Comparison of ENCODE assay signal across 8 mouse cellular contexts in the genomic region with DNA sequence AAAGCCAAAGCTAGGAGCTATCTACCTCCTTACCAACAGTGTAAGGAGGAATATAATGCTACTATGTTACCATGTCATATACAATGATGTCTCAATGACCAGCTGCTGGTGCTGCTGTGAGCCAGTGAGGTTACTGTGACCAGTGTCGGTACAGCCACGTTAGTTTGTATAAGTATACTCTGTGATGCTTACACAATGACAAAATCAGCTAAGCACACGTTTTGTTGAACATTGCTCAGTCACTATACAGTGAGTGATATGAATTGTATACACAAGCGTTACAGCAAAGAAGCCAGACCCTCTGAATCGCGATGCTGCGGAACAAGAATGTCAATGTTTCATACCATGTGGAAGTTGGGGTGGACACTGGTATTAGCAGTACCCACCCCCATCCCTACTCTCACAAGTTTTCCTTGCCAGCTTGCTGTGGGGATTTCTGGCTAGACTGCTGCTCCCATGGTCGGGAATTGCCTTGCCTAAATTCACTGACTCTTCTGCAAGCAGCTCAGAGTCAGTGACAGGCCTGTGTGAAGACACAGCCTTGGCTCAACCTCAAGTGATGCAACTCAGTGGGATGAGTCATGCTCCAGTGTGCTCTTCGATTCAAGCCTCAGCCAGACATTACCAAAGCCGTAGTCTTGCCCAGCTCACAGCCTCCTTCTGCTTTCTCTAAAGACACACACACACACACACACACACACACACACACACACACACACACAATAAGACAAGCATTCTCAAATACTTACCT.
DNase-seq lines count a peak whose midpoint lies in the region; ATAC-seq and TF ChIP-seq lines count a peak whose summit lies in the region.

No protein-coding gene starts in this region.

- H3K9ac ChIP-seq in heart, postnatal 0 days (replicated peaks; ENCODE audit: low read depth, low read length) = no peak overlapping the region
- H3K9ac ChIP-seq in forebrain, embryonic 12.5 days = no peak overlapping the region

- peak; percentile 55; the same call in 1 of the 2 replicates for ATAC-seq in heart, postnatal 0 days (ENCODE audit: insufficient read depth, low read depth)
- ATAC-seq in forebrain, embryonic 12.5 days (ENCODE audit: low FRiP score) = no peak

- H3K4me2 ChIP-seq in heart, postnatal 0 days (ENCODE audit: low read depth, low read length) = no peak overlapping the region
- H3K4me2 ChIP-seq in forebrain, embryonic 12.5 days = no peak overlapping the region

- DNase-seq in right cerebral cortex, adult 18-20 months = peak; percentile 68
- no peak for DNase-seq in right cerebral cortex, postnatal 4 days
- peak; percentile 66 for DNase-seq in cerebellum, adult 9-10 months
- no peak for DNase-seq in heart, postnatal 0 days (ENCODE audit: low spot score)
- peak; percentile 9 for DNase-seq in left cerebral cortex, postnatal 4 days
- peak; percentile 15 for DNase-seq in right cerebral cortex, postnatal 14 days
- DNase-seq in retina, postnatal 1 day = no peak

- H3K9me3 ChIP-seq in heart, postnatal 0 days (replicated peaks; ENCODE audit: control insufficient read depth, low read length) = no peaks in the 10 kb centered on the region
- H3K9me3 ChIP-seq in forebrain, embryonic 12.5 days = no peaks in the 10 kb centered on the region

- no peaks in the 10 kb centered on the region; the same call in 1 of the 2 replicates for H3K4me1 ChIP-seq in heart, postnatal 0 days (ENCODE audit: control insufficient read depth, insufficient read depth)
- H3K4me1 ChIP-seq in forebrain, embryonic 12.5 days = no peaks in the 10 kb centered on the region

- no peak for TF ChIP-seq EP300 in heart, postnatal 0 days (IDR thresholded peaks at IDR 0.05; ENCODE audit: low read depth)

- WGBS in heart, postnatal 0 days = 72% methylated on average over 10 of the region's 10 CpGs
- 85% methylated on average over 10 of the region's 10 CpGs for WGBS in forebrain, embryonic 12.5 days

- no peaks in the 10 kb centered on the region for H3K36me3 ChIP-seq in heart, postnatal 0 days (replicated peaks; ENCODE audit: control insufficient read depth, insufficient read depth, low read length)
- no peaks in the 10 kb centered on the region for H3K36me3 ChIP-seq in forebrain, embryonic 12.5 days (replicated peaks)

- no peak for TF ChIP-seq CTCF in heart, postnatal 0 days (IDR thresholded peaks at IDR 0.05; ENCODE audit: low read depth)

- H3K27ac ChIP-seq in heart, postnatal 0 days (ENCODE audit: low read depth) = peak overlapping the region; percentile 85
- no peak overlapping the region for H3K27ac ChIP-seq in forebrain, embryonic 12.5 days

- intact Hi-C loops in left cerebral cortex, postnatal 4 days (cut with DNase I) = no loop called here

- H3K4me3 ChIP-seq in heart, postnatal 0 days (ENCODE audit: low read depth, low read length) = no peak overlapping the region
- H3K4me3 ChIP-seq in forebrain, embryonic 12.5 days (replicated peaks) = no peak overlapping the region

- H3K27me3 ChIP-seq in heart, postnatal 0 days (ENCODE audit: control insufficient read depth, insufficient read depth, low read length) = no peaks in the 10 kb centered on the region
- no peaks in the 10 kb centered on the region for H3K27me3 ChIP-seq in forebrain, embryonic 12.5 days

Comparison
In these comparisons a context has a peak if more than half of its experiments do, and no peak if none do; other contexts are left out.
1. DNase-seq: peak in right cerebral cortex, adult 18-20 months (single experiment), cerebellum, adult 9-10 months (single experiment), left cerebral cortex, postnatal 4 days (single experiment) and right cerebral cortex, postnatal 14 days (single experiment); none in right cerebral cortex, postnatal 4 days (single experiment), heart, postnatal 0 days (single experiment) and retina, postnatal 1 day (single experiment).